Mouse (Mus musculus): ENCODE measurements around the gene Sec16b. TPM values are rescaled to one million over a fixed set of nuclear protein-coding genes. Genes with fewer than 3 reads are reported as not detected.

The Sec16b gene
- polyA plus RNA-seq, 1 experiment from 2014 or later, result 0.68 TPM

DNA sequence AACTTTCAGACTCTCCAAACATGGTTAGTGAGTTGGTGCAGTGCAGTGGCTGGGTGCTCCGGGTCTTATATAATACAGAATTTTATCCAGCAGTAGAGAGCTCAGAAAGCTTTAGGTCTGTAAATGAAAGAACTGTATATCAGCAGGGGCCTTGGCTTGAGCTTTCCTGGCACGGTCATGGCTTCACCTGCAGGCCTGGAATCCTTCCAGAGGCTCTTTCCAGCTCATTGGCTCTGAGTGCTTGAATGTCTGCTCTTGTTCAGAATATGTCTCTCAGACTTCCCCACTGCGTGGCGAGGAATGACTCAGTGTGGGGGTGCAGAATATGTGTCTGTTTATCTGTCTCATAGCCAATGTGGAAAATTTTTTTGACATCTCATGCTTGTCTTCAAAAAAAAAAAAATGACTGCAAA, 11.6 kb downstream of the Sec16b start:
- H3K36me3 ChIP-seq (ENCODE audit: control insufficient read depth, insufficient read depth, low read length), result no peaks in the 10 kb centered on the region
- H3K9me3 ChIP-seq (ENCODE audit: control insufficient read depth, low read length), result no peaks in the 10 kb centered on the region
- no peak overlapping the region for H3K9ac ChIP-seq (ENCODE audit: low read length)
- no peaks in the 10 kb centered on the region for H3K27me3 ChIP-seq (ENCODE audit: control insufficient read depth, insufficient read depth, low read length)
- no peak for ATAC-seq (replicated peaks; ENCODE audit: low FRiP score)
- WGBS, result 69% methylated on average over 4 of the region's 4 CpGs
- no peak overlapping the region for H3K4me3 ChIP-seq (ENCODE audit: low read depth, low read length)
- H3K4me1 ChIP-seq (replicated peaks; ENCODE audit: control insufficient read depth, insufficient read depth, low read length), result no peaks in the 10 kb centered on the region
- DNase-seq (ENCODE audit: low spot score), result peak; percentile 11
- no peak overlapping the region for H3K4me2 ChIP-seq (ENCODE audit: low read depth, low read length, severe bottlenecking)
- H3K27ac ChIP-seq (ENCODE audit: low read depth, low read length), result no peak overlapping the region

DNA sequence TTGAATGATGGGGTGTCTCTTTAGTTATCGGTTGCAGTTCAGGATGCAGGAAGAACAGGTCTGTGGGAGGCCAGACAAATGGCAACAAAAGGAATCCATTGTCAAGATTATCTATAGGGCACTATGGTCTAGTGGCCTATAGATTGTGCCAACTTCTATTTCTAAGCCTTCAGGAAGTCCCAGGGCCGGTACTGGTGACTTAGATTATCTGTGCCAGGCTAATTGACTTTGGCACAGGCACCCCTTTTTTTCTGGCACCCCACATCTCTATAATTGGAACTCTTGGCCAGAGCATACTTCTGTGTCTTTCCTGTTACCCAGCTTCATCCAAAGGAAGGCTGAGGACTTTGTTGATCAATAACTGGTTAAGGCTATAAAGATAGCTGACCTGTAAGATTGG, 12.9 kb downstream of the Sec16b start:
- H3K4me1 ChIP-seq (replicated peaks; ENCODE audit: control insufficient read depth, insufficient read depth, low read length), result no peaks in the 10 kb centered on the region
- ATAC-seq (replicated peaks; ENCODE audit: low FRiP score) (no peak), DNase-seq (ENCODE audit: low spot score) (no peak)
- no peak overlapping the region for H3K4me2 ChIP-seq (ENCODE audit: low read depth, low read length, severe bottlenecking)
- WGBS, result 87% methylated on average over 2 of the region's 2 CpGs
- no peaks in the 10 kb centered on the region for H3K9me3 ChIP-seq (ENCODE audit: control insufficient read depth, low read length)
- H3K4me3 ChIP-seq (ENCODE audit: low read depth, low read length), result no peak overlapping the region
- H3K27ac ChIP-seq (ENCODE audit: low read depth, low read length), result no peak overlapping the region
- no peak overlapping the region for H3K9ac ChIP-seq (ENCODE audit: low read length)
- no peaks in the 10 kb centered on the region for H3K36me3 ChIP-seq (ENCODE audit: control insufficient read depth, insufficient read depth, low read length)
- no peaks in the 10 kb centered on the region for H3K27me3 ChIP-seq (ENCODE audit: control insufficient read depth, insufficient read depth, low read length)

DNA sequence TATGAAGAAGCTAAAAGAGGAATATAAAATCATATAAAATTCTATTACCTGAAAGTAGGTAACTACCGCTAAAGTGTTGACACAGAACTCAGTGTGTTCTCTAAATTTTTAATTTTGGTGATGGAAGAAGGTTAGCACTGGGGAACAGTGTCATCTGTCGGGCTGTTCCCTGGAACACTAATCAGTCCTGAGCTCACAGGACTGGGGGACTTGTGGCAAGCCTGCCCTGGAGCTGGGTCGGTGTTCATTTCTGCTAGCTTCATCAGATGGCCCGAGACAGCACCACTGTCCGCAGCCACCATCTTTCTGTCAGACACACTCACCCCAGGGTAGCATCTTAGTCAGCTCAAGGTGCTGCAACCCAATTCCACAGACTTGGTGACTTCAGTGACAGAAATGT, 15.8 kb downstream of the Sec16b start:
- peak; percentile 19 for DNase-seq (ENCODE audit: low spot score)
- Histone ChIP-seq H3K4me1 (replicated peaks; ENCODE audit: control insufficient read depth, insufficient read depth, low read length) (no peaks in the 10 kb centered on the region), H3K36me3 (ENCODE audit: control insufficient read depth, insufficient read depth, low read length) (no peaks in the 10 kb centered on the region), H3K4me3 (ENCODE audit: low read depth, low read length) (no peak overlapping the region), H3K27me3 (ENCODE audit: control insufficient read depth, insufficient read depth, low read length) (no peaks in the 10 kb centered on the region), H3K9me3 (ENCODE audit: control insufficient read depth, low read length) (no peaks in the 10 kb centered on the region), H3K27ac (ENCODE audit: low read depth, low read length) (no peak overlapping the region), H3K9ac (ENCODE audit: low read length) (no peak overlapping the region), H3K4me2 (ENCODE audit: low read depth, low read length, severe bottlenecking) (no peak overlapping the region)
- WGBS, result 95% methylated on average over 5 of the region's 5 CpGs
- no peak for ATAC-seq (replicated peaks; ENCODE audit: low FRiP score)

DNA sequence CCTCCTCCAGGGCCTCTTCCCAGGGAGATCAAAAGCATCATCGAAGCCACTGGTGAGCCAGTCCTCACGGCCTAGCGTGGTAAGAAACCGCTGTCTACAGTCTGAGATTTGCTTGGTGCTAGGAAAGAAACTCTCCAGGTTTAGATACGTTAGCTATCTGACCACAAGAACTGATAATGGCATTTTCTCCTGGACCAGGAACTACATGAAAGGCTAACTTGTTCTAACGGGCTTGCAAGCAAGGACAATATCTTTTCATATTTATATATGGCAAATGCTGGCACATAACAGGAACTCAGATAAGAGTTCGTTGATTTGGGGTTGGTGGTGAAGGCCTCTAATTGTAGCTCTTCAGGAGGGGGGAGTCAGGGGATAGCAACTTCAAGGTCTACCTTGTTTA, 18.2 kb downstream of the Sec16b start:
- 89% methylated on average over 7 of the region's 7 CpGs for WGBS
- Histone ChIP-seq H3K4me2 (ENCODE audit: low read depth, low read length, severe bottlenecking) (no peak overlapping the region), H3K4me1 (replicated peaks; ENCODE audit: control insufficient read depth, insufficient read depth, low read length) (no peaks in the 10 kb centered on the region), H3K9me3 (ENCODE audit: control insufficient read depth, low read length) (no peaks in the 10 kb centered on the region), H3K9ac (ENCODE audit: low read length) (no peak overlapping the region), H3K36me3 (ENCODE audit: control insufficient read depth, insufficient read depth, low read length) (no peaks in the 10 kb centered on the region), H3K27me3 (ENCODE audit: control insufficient read depth, insufficient read depth, low read length) (no peaks in the 10 kb centered on the region), H3K4me3 (ENCODE audit: low read depth, low read length) (no peak overlapping the region), H3K27ac (ENCODE audit: low read depth, low read length) (no peak overlapping the region)
- ATAC-seq (replicated peaks; ENCODE audit: low FRiP score) (no peak), DNase-seq (ENCODE audit: low spot score) (no peak)

DNA sequence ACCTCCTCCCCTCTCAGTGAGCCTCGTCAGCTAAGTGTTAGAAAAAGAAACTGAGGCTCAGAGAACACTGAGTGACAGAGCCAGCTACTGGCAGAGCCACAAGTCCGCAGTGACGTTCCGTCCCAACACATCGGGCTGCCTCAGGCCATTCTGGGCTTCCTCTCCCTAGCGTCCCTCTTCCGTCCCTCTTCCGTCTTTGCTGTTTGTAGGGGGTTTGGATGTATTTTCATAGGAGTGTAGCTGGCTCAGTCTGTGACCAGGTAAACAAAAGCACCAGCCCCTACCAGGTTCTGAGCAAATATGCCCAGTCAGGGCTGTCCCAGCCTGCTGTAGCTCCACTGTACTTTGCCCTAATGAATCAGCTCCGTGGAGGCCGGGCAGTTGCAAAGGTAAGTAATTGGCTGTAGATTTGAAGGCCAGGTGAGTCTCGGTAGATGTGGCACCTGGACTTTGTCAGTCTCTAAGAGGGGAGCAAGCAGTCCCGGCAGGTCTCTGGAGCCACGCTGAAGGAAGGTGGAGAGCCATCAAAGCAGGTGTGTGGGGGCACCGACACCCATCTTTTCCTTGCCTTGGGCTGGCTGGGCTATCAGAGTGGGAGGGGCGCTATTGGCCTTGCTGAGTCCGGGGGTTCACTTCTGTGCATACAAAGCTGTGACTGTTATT, 19.3 kb downstream of the Sec16b start:
- H3K9ac ChIP-seq (ENCODE audit: low read length), result no peak overlapping the region
- H3K27me3 ChIP-seq (ENCODE audit: control insufficient read depth, insufficient read depth, low read length), result no peaks in the 10 kb centered on the region
- no peak for DNase-seq (ENCODE audit: low spot score)
- no peaks in the 10 kb centered on the region for H3K4me1 ChIP-seq (replicated peaks; ENCODE audit: control insufficient read depth, insufficient read depth, low read length)
- H3K4me2 ChIP-seq (ENCODE audit: low read depth, low read length, severe bottlenecking), result no peak overlapping the region
- no peaks in the 10 kb centered on the region for H3K36me3 ChIP-seq (ENCODE audit: control insufficient read depth, insufficient read depth, low read length)
- H3K4me3 ChIP-seq (ENCODE audit: low read depth, low read length), result no peak overlapping the region
- H3K9me3 ChIP-seq (ENCODE audit: control insufficient read depth, low read length), result no peaks in the 10 kb centered on the region
- no peak overlapping the region for H3K27ac ChIP-seq (ENCODE audit: low read depth, low read length)
- 89% methylated on average over 16 of the region's 16 CpGs for WGBS
- ATAC-seq (replicated peaks; ENCODE audit: low FRiP score), result no peak

DNA sequence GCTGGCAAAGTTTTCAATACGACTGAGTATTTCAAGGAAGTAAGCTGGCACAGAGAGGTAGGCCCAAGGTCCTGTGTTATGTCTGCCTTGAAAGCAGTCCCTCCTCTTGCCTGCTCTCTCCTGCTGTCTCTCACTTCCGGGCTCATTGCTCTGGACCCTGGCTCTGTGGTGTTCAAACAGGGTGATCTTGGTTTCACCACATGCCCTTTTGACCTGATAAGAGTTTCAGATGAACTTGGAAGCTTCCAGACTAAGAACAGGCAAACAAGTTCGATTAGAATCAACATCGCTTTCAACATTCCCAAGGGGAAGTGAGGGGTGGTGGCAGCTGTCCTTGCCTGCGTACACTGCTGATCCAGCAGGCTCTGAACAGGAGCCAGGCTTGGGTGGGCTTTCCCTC, 20.1 kb downstream of the Sec16b start:
- no peak for DNase-seq (ENCODE audit: low spot score)
- Histone ChIP-seq H3K9me3 (ENCODE audit: control insufficient read depth, low read length) (no peaks in the 10 kb centered on the region), H3K4me1 (replicated peaks; ENCODE audit: control insufficient read depth, insufficient read depth, low read length) (no peaks in the 10 kb centered on the region), H3K4me3 (ENCODE audit: low read depth, low read length) (no peak overlapping the region), H3K9ac (ENCODE audit: low read length) (no peak overlapping the region), H3K36me3 (ENCODE audit: control insufficient read depth, insufficient read depth, low read length) (no peaks in the 10 kb centered on the region), H3K4me2 (ENCODE audit: low read depth, low read length, severe bottlenecking) (no peak overlapping the region), H3K27me3 (ENCODE audit: control insufficient read depth, insufficient read depth, low read length) (no peaks in the 10 kb centered on the region), H3K27ac (ENCODE audit: low read depth, low read length) (no peak overlapping the region)
- no peak for ATAC-seq (replicated peaks; ENCODE audit: low FRiP score)
- 76% methylated on average over 5 of the region's 5 CpGs for WGBS

DNA sequence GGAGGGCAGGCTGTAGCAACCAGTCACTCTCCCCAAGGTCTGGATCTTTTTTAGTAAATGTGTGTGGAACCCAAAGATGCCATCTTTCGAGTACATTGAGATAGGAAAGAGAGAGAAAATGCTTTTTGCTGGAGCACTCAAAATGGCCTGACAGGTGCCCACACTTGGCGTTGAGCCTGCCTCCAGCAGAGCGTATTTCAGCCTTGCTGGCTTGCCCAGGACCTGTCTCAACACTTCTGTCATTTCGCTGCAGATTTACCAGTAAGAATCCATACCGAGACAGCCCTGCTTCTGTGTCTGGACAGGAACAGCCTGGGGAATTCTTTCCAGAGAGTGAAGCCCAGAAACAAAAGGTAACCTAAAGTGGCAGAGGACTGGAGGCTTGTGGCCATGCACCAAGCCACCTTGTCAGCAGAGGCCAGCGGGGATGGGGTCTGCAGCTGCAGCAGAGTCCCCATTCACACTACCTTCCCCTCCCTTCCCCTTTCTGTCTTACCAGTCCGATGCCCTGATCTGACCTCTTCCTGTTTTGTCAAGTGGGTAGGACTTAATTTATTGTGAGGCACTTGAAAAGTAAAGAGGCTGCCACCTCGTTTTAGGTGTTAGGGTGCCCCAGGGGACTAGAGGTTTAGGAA, 26.4 kb downstream of the Sec16b start:
- H3K27me3 ChIP-seq (ENCODE audit: control insufficient read depth, insufficient read depth, low read length), result no peaks in the 10 kb centered on the region
- H3K9ac ChIP-seq (ENCODE audit: low read length), result no peak overlapping the region
- WGBS, result 51% methylated on average over 8 of the region's 8 CpGs
- H3K4me1 ChIP-seq (replicated peaks; ENCODE audit: control insufficient read depth, insufficient read depth, low read length), result no peaks in the 10 kb centered on the region
- H3K36me3 ChIP-seq (ENCODE audit: control insufficient read depth, insufficient read depth, low read length), result no peaks in the 10 kb centered on the region
- ATAC-seq (replicated peaks; ENCODE audit: low FRiP score), result no peak
- H3K27ac ChIP-seq (ENCODE audit: low read depth, low read length), result no peak overlapping the region
- H3K9me3 ChIP-seq (ENCODE audit: control insufficient read depth, low read length), result no peaks in the 10 kb centered on the region
- no peak overlapping the region for H3K4me3 ChIP-seq (ENCODE audit: low read depth, low read length)
- DNase-seq (ENCODE audit: low spot score), result no peak
- no peak overlapping the region for H3K4me2 ChIP-seq (ENCODE audit: low read depth, low read length, severe bottlenecking)

DNA sequence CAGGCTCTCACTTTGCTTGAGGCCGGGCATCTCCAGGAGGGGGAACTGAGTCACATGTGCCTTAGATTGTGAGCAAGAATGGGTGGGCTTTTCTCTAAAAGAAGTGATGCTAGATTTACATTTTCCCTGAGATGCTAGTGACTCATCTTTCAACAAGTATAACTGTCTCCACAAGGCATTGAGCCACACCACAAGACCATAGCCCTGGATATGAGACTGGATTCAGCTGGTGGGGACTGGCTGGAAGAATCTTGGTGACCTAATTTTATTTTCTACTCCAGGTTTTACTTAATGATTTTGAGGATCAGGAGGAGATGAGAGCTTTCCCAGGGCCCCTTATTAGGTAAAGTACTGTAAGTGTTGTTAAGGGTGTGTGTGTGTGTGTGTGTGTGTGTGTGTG, 29.0 kb downstream of the Sec16b start:
- no peak for ATAC-seq (replicated peaks; ENCODE audit: low FRiP score)
- H3K36me3 ChIP-seq (ENCODE audit: control insufficient read depth, insufficient read depth, low read length), result no peaks in the 10 kb centered on the region
- no peak for DNase-seq (ENCODE audit: low spot score)
- no peak overlapping the region for H3K4me2 ChIP-seq (ENCODE audit: low read depth, low read length, severe bottlenecking)
- H3K27ac ChIP-seq (ENCODE audit: low read depth, low read length), result no peak overlapping the region
- no peaks in the 10 kb centered on the region for H3K27me3 ChIP-seq (ENCODE audit: control insufficient read depth, insufficient read depth, low read length)
- no peak overlapping the region for H3K4me3 ChIP-seq (ENCODE audit: low read depth, low read length)
- H3K4me1 ChIP-seq (replicated peaks; ENCODE audit: control insufficient read depth, insufficient read depth, low read length), result no peaks in the 10 kb centered on the region
- H3K9me3 ChIP-seq (ENCODE audit: control insufficient read depth, low read length), result no peaks in the 10 kb centered on the region
- H3K9ac ChIP-seq (ENCODE audit: low read length), result no peak overlapping the region
- WGBS, result 97% methylated on average over 1 of the region's 1 CpGs

DNA sequence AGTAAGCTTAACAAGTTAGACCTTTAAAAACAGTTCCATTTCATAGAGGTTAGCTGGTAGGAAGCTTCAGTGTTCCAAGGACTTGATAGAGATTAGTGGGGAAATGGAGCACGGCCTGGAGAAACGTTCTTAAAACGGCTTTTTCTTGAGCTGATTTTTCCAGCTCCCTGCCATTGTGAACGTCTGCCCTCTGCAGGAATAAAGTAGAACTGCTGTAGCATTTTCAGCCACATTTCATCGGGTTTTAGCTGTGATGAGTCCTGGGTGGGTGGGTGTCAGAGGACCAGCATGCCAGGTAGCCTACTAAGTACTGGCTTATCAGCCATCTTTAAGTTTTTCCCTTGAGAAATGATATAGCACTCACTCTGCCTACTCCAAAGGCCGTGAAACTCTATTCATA, 29.9 kb downstream of the Sec16b start:
- no peaks in the 10 kb centered on the region for H3K4me1 ChIP-seq (replicated peaks; ENCODE audit: control insufficient read depth, insufficient read depth, low read length)
- ATAC-seq (replicated peaks; ENCODE audit: low FRiP score) (peak; percentile 51), DNase-seq (ENCODE audit: low spot score) (peak; percentile 69)
- H3K4me2 ChIP-seq (ENCODE audit: low read depth, low read length, severe bottlenecking), result no peak overlapping the region
- H3K36me3 ChIP-seq (ENCODE audit: control insufficient read depth, insufficient read depth, low read length), result no peaks in the 10 kb centered on the region
- no peak overlapping the region for H3K4me3 ChIP-seq (ENCODE audit: low read depth, low read length)
- no peak overlapping the region for H3K9ac ChIP-seq (ENCODE audit: low read length)
- 10% methylated on average over 6 of the region's 6 CpGs for WGBS
- no peak overlapping the region for H3K27ac ChIP-seq (ENCODE audit: low read depth, low read length)
- H3K9me3 ChIP-seq (ENCODE audit: control insufficient read depth, low read length), result no peaks in the 10 kb centered on the region
- H3K27me3 ChIP-seq (ENCODE audit: control insufficient read depth, insufficient read depth, low read length), result no peaks in the 10 kb centered on the region

Measured in forebrain, embryonic 11.5 days (tissue).